Mouse (Mus musculus) midbrain, embryonic 14.5 days (tissue): ENCODE results near the gene Frem1. TPM values are rescaled to one million over a fixed set of nuclear protein-coding genes. Genes with fewer than 3 reads are reported as not detected.
A peak's percentile ranks its signal among the peaks of the same experiment; 100 is the strongest.

Experiments used
- ATAC-seq: fragments of 200-750 bp; cut with Nextera tagmentation; 2 replicates; pipeline ENCODE4 v1.8.0; 2017; ENCODE audit warnings: moderate number of reproducible peaks, moderate library complexity; ENCODE audit not compliant: low FRiP score, low TSS enrichment
- DNase-seq: peaks from one replicate; pipeline ENCODE4 v3.0.0-alpha.2; 2015
- H3K27ac ChIP-seq: fragments of 300-500 bp; sonication (generic); replicated peaks from 2 replicates; pipeline ENCODE4 v1.5.1; 2014; ENCODE audit warnings: mild to moderate bottlenecking, low read depth, low read length, moderate library complexity
- H3K27me3 ChIP-seq: fragments of 300-500 bp; sonication (generic); 2 replicates; pipeline ENCODE4 v1.6.1; 2014; ENCODE audit warnings: low read length, control low read depth, mixed read lengths; ENCODE audit not compliant: control insufficient read depth, insufficient read depth
- H3K36me3 ChIP-seq: fragments of 300-500 bp; sonication (generic); 2 replicates; pipeline ENCODE4 v1.6.1; 2014; ENCODE audit warnings: low read length, control low read depth; ENCODE audit not compliant: control insufficient read depth, insufficient read depth
- H3K4me1 ChIP-seq: fragments of 300-500 bp; sonication (generic); 2 replicates; pipeline ENCODE4 v1.6.1; 2014; ENCODE audit warnings: mild to moderate bottlenecking, antibody characterized with exemption, low read length, control low read depth; ENCODE audit not compliant: control insufficient read depth, insufficient read depth
- H3K4me2 ChIP-seq: fragments of 300-500 bp; sonication (generic); 2 replicates; pipeline ENCODE4 v1.6.1; 2014; ENCODE audit warnings: mild to moderate bottlenecking, low read length, moderate library complexity
- H3K4me3 ChIP-seq: fragments of 300-500 bp; sonication (generic); replicated peaks from 2 replicates; pipeline ENCODE4 v1.5.1; 2014; ENCODE audit warnings: low read depth, low read length
- H3K9ac ChIP-seq: fragments of 300-500 bp; sonication (generic); replicated peaks from 2 replicates; pipeline ENCODE4 v1.6.1; 2014; ENCODE audit warnings: mild to moderate bottlenecking, low read length, moderate library complexity
- H3K9me3 ChIP-seq: fragments of 300-500 bp; sonication (generic); 2 replicates; pipeline ENCODE4 v1.6.1; 2016; ENCODE audit warnings: low read length, control low read depth, mixed read lengths; ENCODE audit not compliant: control insufficient read depth
- WGBS: fragments of 180-500 bp; shearing (Covaris S2); extraction: QIAGEN DNeasy Blood & Tissue Kit; methylation state at CpG from one replicate; pipeline ENCODE4 v1.1.7; 2014; 5-methylcytosine and 5-hydroxymethylcytosine counted together
- polyA plus RNA-seq: library from polyadenylated mRNA; unstranded; fragments of >200 nt; fragmentation: Nextera tagmentation; extraction: Ambion mirVana; gene quantifications from 2 replicates; pipeline ENCODE4 v1.2.1, GENCODE M21; 2014

Frem1 gene
- polyA plus RNA-seq, 1 experiment from 2014 or later, result 2.9 TPM

- Histone ChIP-seq H3K27me3 (no peaks in the 10 kb centered on the region), H3K9me3 (no peaks in the 10 kb centered on the region), H3K4me3 (no peak overlapping the region), H3K4me2 (no peak overlapping the region), H3K27ac (no peak overlapping the region), H3K36me3 (no peaks in the 10 kb centered on the region), H3K4me1 (no peaks in the 10 kb centered on the region), H3K9ac (no peak overlapping the region)
- DNase-seq (no peak), ATAC-seq (no peak)
- 84% methylated on average over 8 of the region's 8 CpGs for WGBS
Observed at GRCm38 (mm10) chr4:82864974-82865699, 187.0 kb downstream of the Frem1 start.

- DNase-seq, result peak; percentile 20
- H3K4me3 ChIP-seq, result no peak overlapping the region
- H3K27ac ChIP-seq, result no peak overlapping the region
- no peaks in the 10 kb centered on the region for H3K36me3 ChIP-seq
- ATAC-seq, result no peak
- no peaks in the 10 kb centered on the region for H3K9me3 ChIP-seq
- H3K9ac ChIP-seq, result no peak overlapping the region
- H3K27me3 ChIP-seq, result no peaks in the 10 kb centered on the region
- peaks cover 8% of the 10 kb centered on the region for H3K4me1 ChIP-seq
- no peak overlapping the region for H3K4me2 ChIP-seq
- whole genome bisulfite sequencing, result 73% methylated on average over 8 of the region's 8 CpGs
Observed at GRCm38 (mm10) chr4:82863316-82863715, 188.8 kb downstream of the Frem1 start.

- Histone ChIP-seq H3K9ac (no peak overlapping the region), H3K9me3 (no peaks in the 10 kb centered on the region), H3K4me3 (no peak overlapping the region), H3K27ac (no peak overlapping the region), H3K36me3 (no peaks in the 10 kb centered on the region), H3K4me1 (peaks cover 15% of the 10 kb centered on the region), H3K4me2 (no peak overlapping the region), H3K27me3 (no peaks in the 10 kb centered on the region)
- 93% methylated on average over 2 of the region's 2 CpGs for WGBS
- no peak for DNase-seq
- ATAC-seq, result no peak
Observed at GRCm38 (mm10) chr4:82861451-82861850, 190.7 kb downstream of the Frem1 start.

- H3K9me3 ChIP-seq, result no peaks in the 10 kb centered on the region
- H3K9ac ChIP-seq, result no peak overlapping the region
- 46% methylated on average over 3 of the region's 3 CpGs for WGBS
- peaks cover 15% of the 10 kb centered on the region for H3K4me1 ChIP-seq
- no peaks in the 10 kb centered on the region for H3K27me3 ChIP-seq
- H3K27ac ChIP-seq, result no peak overlapping the region
- no peak overlapping the region for H3K4me2 ChIP-seq
- no peaks in the 10 kb centered on the region for H3K36me3 ChIP-seq
- DNase-seq, result no peak
- no peak for ATAC-seq
- no peak overlapping the region for H3K4me3 ChIP-seq
Observed at GRCm38 (mm10) chr4:82860566-82860965, 191.6 kb downstream of the Frem1 start.

- Histone ChIP-seq H3K4me2 (peak within 1 kb of the TSS; percentile 77), H3K4me1 (peaks cover 15% of the 10 kb centered on the region), H3K9ac (peak within 1 kb of the TSS; percentile 90), H3K36me3 (no peaks in the 10 kb centered on the region), H3K9me3 (no peaks in the 10 kb centered on the region), H3K27me3 (no peaks in the 10 kb centered on the region), H3K27ac (peak within 1 kb of the TSS; percentile 96), H3K4me3 (peak within 1 kb of the TSS; percentile 72)
- ATAC-seq (peak; percentile 88), DNase-seq (peak; percentile 87)
- under 1% methylated on average over 82 of the region's 82 CpGs for WGBS
Observed at GRCm38 (mm10) chr4:82859131-82860125, 192.7 kb downstream of the Frem1 start, which contains the start of gene Zdhhc21. TSS of gene Zdhhc21 (minus strand) at chr4:82859958.

GRCm38 (mm10) chr4:82858431-82859010 lies 193.6 kb downstream of the Frem1 start:
- H3K27me3 ChIP-seq, result no peaks in the 10 kb centered on the region
- peak overlapping the region; percentile 72 for H3K4me3 ChIP-seq
- WGBS, result 26% methylated on average over 4 of the region's 4 CpGs
- H3K4me2 ChIP-seq, result peak overlapping the region; percentile 77
- peak overlapping the region; percentile 90 for H3K9ac ChIP-seq
- DNase-seq (peak; percentile 15), ATAC-seq (no peak)
- no peaks in the 10 kb centered on the region for H3K9me3 ChIP-seq
- no peaks in the 10 kb centered on the region for H3K36me3 ChIP-seq
- H3K27ac ChIP-seq, result peak overlapping the region; percentile 96
- peaks cover 15% of the 10 kb centered on the region for H3K4me1 ChIP-seq

- 88% methylated on average over 3 of the region's 3 CpGs for WGBS
- ATAC-seq (no peak), DNase-seq (no peak)
- Histone ChIP-seq H3K27me3 (no peaks in the 10 kb centered on the region), H3K27ac (no peak overlapping the region), H3K4me1 (peaks cover 15% of the 10 kb centered on the region), H3K36me3 (0 out of 2 replicates have a peak, but pooled peaks cover 3% of the 10 kb centered on the region), H3K9me3 (no peaks in the 10 kb centered on the region), H3K4me2 (no peak overlapping the region), H3K9ac (no peak overlapping the region), H3K4me3 (no peak overlapping the region)
Observed at GRCm38 (mm10) chr4:82856986-82857385, 195.2 kb downstream of the Frem1 start.

- DNase-seq (no peak), ATAC-seq (no peak)
- no peaks in the 10 kb centered on the region for H3K9me3 ChIP-seq
- no peak overlapping the region for H3K4me3 ChIP-seq
- no peak overlapping the region for H3K9ac ChIP-seq
- H3K27ac ChIP-seq, result no peak overlapping the region
- 0 out of 2 replicates have a peak, but pooled peaks cover 3% of the 10 kb centered on the region for H3K36me3 ChIP-seq
- peaks cover 12% of the 10 kb centered on the region for H3K4me1 ChIP-seq
- no peaks in the 10 kb centered on the region for H3K27me3 ChIP-seq
- H3K4me2 ChIP-seq, result no peak overlapping the region
- WGBS, result 83% methylated on average over 2 of the region's 2 CpGs
Observed at GRCm38 (mm10) chr4:82853809-82854208, 198.3 kb downstream of the Frem1 start.
